Mouse (Mus musculus) spleen, postnatal 4 days (tissue): ENCODE data around the gene Lrp1.

Experiments
- DNase-seq, 2 experiments: peaks; one replicate each; pipeline ENCODE4 v3.0.0; 2022; ENCODE audit warnings: low spot score in 2 of 2

Lrp1 gene

DNA sequence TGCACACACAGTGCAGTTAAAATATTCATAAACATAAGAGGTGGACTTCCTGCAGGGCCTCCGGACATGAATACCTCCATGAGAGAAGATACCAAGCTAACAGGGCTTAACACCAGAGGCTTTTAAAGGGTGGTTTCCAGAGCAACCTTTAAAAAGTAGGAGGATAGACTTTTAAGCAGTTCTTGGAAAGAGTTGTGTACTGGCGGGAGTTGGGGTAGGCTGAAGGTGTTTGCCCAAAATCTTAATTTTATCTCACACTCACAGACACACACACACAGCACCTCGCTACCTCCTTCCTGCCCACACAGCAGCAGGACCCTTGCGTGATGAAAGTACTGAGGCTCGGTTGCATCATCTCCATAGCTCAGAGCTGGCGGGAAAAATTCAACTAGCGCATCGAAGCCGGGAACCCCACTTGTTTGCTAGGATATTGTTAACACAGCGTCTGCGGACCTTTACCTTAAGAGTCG lies 99.3 kb downstream of the Lrp1 start:
- DNase-seq, result no peak

- no peak for DNase-seq
Measured at GRCm38 (mm10) chr10:127520714-127521357, 100.1 kb downstream of the Lrp1 start.

DNA sequence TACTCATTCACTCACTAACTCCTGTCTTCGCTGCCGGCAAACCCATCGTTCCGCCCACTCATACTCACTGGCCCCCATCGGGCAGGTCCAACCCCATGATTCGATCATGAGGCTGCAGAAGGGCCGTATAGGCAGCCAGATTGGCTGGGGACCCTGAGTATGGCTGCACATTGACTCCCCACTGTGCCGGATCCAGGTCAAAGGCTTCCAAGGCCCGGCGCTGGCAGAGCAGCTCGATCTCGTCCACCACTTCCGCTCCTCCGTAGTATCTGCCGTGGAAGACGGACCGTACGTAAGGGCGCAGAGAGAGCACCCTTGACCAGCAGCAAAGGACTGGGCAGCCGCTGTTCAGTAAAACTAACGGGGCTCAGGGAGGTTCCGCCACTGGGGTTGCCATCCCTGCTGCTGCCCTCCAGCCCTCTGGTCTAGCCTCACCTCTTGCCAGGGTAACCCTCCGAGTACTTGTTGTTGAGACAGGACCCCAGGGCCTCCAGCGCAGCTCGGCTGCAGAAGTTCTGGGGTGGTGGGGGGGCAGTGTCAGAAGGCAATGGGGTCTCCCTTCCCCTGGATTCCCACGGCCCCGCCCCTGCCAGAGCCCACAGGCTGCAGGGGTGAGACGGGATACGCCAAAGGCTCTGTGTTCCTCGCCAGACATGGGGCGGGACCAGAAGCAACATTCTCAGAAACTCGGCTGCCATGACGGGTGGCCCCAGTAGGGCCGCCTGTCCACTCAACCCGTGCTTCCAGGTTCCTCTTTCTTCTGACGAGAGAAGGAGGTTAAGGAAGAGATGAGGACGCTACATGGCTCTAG lies 100.8 kb downstream of the Lrp1 start:
- DNase-seq, result no peak

DNA sequence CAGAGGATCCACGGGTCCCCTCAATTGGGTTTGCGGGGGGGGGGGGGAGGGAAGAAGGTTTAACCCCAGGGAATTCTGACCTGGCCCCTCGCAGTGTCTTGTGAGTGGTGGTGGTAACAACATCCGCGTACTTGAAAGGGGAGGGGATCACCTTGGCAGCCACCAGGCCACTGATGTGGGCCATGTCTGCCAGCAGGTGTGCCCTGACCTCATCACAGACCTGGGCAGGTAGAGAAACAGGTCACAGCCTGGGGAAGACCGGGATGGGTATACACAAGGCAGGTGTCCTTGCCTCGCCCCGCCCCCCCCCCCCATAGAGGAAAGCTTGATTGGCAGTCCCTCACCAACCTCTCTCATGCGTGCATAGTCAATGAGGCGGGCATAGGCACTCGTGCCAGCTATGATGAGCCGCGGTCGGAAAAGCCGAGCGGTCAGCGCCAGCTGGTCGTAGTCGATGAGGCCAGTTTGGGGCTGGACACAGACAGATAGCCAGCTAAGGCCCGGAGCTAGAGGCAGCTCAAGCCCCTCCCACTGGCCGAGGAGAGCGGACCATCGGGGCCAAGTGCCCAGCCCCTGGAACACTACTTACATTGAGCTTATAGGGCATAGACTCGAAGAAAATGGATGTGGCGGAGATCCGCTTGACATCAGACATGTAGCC lies 101.8 kb downstream of the Lrp1 start:
- DNase-seq, result no peak

DNA sequence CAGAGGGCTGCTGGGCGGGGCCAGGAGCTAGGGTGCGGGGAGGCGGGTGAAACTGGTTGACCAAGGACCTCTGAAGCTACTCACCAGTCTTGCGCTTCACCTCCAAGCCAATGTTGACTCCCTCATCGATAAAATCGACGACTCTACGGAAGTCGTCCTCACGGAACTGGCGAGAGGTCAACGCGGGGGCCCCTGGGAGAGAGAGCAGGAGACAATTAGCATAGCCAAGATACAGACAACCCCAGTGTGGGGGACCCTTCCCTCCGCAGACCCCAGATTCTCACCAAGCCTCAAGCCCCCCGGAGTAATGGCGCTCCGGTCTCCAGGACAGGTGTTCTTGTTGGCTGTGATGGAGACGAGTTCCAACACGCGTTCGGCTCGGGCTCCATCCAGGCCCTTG lies 103.0 kb downstream of the Lrp1 start:
- no peak for DNase-seq

GRCm38 (mm10) chr10:127516576-127517260 lies 104.2 kb downstream of the Lrp1 start:
- no peak for DNase-seq

DNA sequence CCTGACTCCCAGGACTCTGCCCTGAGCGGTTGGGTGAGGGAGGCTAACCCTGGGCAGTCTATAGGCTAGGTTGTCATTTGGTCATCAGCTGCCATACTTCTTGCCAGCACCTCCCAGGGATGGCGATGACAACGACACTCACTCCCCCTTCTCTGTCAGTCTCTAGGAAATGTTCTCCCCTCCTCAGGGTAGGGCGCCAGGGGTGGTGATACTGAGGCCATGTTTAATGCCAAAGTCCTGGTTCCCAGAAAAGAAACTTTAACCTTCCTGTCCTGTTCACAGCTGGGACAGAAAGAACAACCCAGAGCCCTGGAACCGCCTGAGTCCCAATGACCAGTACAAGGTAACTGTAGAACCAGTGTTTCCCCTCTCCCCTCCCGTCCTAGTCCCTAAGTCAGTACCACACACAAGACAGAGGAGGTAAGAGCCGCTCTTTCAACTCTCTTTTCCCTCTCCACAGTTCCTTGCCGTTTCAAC lies 104.9 kb downstream of the Lrp1 start:
- DNase-seq, result no peak

DNA sequence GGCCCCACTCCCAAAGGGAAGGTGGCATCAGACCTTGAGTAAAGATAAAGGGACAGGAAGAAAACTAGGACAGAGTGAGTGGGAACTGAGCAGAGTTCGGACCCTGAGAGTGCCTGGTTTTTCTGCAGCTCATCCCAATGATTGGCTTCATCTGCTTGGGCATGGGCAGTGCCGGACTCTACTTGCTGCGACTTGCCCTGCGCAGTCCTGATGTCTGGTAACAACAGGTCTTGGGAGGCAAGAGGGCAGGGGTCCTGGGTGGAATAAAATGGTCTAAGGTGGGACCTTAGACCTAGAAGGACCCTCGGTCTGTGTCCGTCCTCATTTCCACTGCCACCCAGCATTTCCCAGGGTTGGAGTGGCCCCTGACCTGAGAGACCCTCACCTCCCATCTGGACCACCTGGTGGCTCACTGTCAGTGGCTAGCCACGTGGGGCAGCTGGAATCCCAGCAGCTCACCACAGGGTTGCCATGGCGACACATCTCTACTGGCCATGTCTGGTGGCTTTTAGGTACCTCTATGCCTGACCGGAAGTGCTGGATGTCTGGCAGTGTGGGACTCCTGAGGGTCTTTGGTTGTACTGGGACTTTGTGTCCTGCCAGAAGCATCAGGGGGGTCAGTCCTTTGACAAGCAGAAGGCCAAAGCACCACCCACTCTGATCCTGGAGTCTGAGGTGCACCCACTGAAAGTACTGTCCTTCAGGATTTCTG lies 105.5 kb downstream of the Lrp1 start:
- DNase-seq, result no peak

- DNase-seq, result no peak
Measured at GRCm38 (mm10) chr10:127514764-127515163, 106.2 kb downstream of the Lrp1 start, which contains the start of gene Ndufa4l2. Ndufa4l2 (plus strand) TSS chr10:127514967.

- DNase-seq, result no peak
Measured at GRCm38 (mm10) chr10:127514111-127514698, 106.7 kb downstream of the Lrp1 start.

GRCm38 (mm10) chr10:127513501-127514091 lies 107.4 kb downstream of the Lrp1 start:
- no peak for DNase-seq

- peak; percentile 92 to 99 for DNase-seq
Measured at GRCm38 (mm10) chr10:127512813-127513212, 108.1 kb downstream of the Lrp1 start.

DNA sequence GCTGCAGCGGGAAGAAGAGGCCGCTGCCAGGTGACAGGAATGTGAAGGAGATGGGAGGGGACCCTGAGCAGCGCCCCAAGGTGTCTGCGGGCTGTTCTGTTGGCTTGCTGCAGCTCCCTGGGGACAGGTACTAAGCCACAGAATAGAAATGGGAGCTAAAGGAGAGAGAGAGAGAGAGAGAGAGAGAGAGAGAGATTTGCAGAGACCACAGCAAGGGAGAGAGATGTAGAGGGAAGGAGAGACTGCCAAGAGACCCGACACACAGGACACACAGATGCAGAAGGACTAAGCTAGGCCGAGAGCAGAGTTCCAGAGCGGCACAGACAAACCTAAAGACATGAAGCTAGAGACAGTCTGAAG lies 108.7 kb downstream of the Lrp1 start:
- DNase-seq, result no peak

GRCm38 (mm10) chr10:127511634-127512306 lies 109.2 kb downstream of the Lrp1 start:
- DNase-seq, result no peak

- DNase-seq, result peak in 1 of 2 experiments; percentile 60
Measured at GRCm38 (mm10) chr10:127510895-127511617, 109.9 kb downstream of the Lrp1 start.

- peak in 1 of 2 experiments; percentile 60 for DNase-seq
Measured at GRCm38 (mm10) chr10:127509837-127510701, 110.9 kb downstream of the Lrp1 start.

DNA sequence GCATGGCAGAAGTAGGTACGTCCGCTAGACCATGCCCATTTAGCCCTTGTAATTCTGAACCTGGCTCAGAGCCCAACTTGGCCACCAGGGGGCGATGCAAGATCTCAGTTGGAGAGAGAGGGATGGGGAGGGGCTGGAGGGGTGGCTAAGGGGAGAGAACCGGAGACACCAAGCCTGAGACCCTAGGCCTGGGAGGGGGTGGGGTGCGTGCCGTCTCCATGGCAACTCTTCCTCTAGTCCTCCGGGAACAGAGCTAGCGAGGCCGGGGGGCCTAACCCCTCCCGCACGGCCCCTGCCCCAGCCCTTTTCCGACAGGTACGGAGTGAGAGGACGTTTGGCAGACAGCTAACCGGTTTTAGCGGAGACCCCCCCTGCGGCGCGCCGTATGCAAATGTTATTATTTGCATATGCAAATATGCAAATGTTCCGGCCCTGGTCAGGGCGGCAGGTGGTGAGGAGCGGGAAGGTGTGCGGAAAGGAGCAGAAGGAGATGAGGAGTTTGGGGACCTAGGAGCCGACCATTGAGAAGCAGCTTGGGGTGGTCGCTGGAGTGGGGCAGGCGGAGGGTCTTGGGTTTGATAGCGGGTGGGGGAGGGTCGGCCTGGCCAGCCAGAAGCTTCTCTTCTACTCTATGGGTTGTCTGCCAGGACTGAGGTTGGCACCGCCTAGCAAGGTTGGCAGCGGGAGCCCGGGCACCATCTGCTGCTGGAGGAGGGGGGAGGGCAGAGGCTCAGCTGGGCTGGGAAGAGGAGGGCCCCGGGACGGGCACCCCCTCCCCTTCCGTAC lies 111.7 kb downstream of the Lrp1 start:
- DNase-seq, result peak; percentile 85 to 96
